Comparison of ENCODE assay signal across 14 mouse cellular contexts in genomic region chr11:109608976-109609625, GRCm38 (mm10). TPM values are rescaled to one million over a fixed set of nuclear protein-coding genes. Genes with fewer than 3 reads are reported as not detected.
DNase-seq lines count a peak whose midpoint lies in the region; ATAC-seq and TF ChIP-seq lines count a peak whose summit lies in the region.
"Had no signal": no experiment of that assay in that cellular context is flagged by ENCODE, and none has a peak within 500 bp of the region (broad histone marks: within the 10 kb centered on the region; RNA-seq: fewer than 3 reads in every experiment).

No protein-coding gene starts in this region.

- TF ChIP-seq EP300 in heart, postnatal 0 days (IDR thresholded peaks at IDR 0.05; ENCODE audit: low read depth) = no peak

- TF ChIP-seq POLR2A in liver, adult 2 months (IDR thresholded peaks at IDR 0.05; ENCODE audit: extremely low read depth, insufficient read depth, low read length) = no peak

- H3K4me2 ChIP-seq in heart, postnatal 0 days (ENCODE audit: low read depth, low read length) = peak overlapping the region; percentile 83
- 0 out of 2 replicates have a peak overlapping the region, but pooled peaks have one; percentile 0 for H3K4me2 ChIP-seq in stomach, embryonic 16.5 days (ENCODE audit: low read depth, low read length)

- no peak overlapping the region for H3K4me3 ChIP-seq in liver, adult 2 months (ENCODE audit: insufficient read depth, low read depth, low read length)
- H3K4me3 ChIP-seq in heart, postnatal 0 days (ENCODE audit: low read depth, low read length) = peak overlapping the region; percentile 94; the same call in 1 of the 2 replicates
- no peak overlapping the region for H3K4me3 ChIP-seq in stomach, embryonic 16.5 days (replicated peaks; ENCODE audit: low read length)
- H3K4me3 ChIP-seq: forebrain, embryonic 15.5 days had no signal

- ATAC-seq in heart, postnatal 0 days (ENCODE audit: insufficient read depth, low read depth) = no peak
- no peak for ATAC-seq in stomach, embryonic 16.5 days (ENCODE audit: insufficient read depth, low FRiP score)
- ATAC-seq: forebrain, embryonic 15.5 days had no signal

- H3K27me3 ChIP-seq in liver, adult 2 months (ENCODE audit: control insufficient read depth, insufficient read depth, low read length) = no peaks in the 10 kb centered on the region
- no peaks in the 10 kb centered on the region for H3K27me3 ChIP-seq in heart, postnatal 0 days (ENCODE audit: control insufficient read depth, insufficient read depth, low read length)
- H3K27me3 ChIP-seq in stomach, embryonic 16.5 days (ENCODE audit: control insufficient read depth, insufficient read depth, low read length) = no peaks in the 10 kb centered on the region

- WGBS in liver, adult 2 months = 51% methylated on average over 6 of the region's 6 CpGs
- 41% methylated on average over 6 of the region's 6 CpGs for WGBS in heart, postnatal 0 days
- WGBS in stomach, embryonic 16.5 days = 59% methylated on average over 6 of the region's 6 CpGs

- H3K9ac ChIP-seq in liver, adult 2 months (ENCODE audit: low read depth, low read length) = no peak overlapping the region
- H3K9ac ChIP-seq in heart, postnatal 0 days (replicated peaks; ENCODE audit: low read depth, low read length) = 0 out of 2 replicates have a peak overlapping the region, but pooled peaks have one; percentile 22
- H3K9ac ChIP-seq in stomach, embryonic 16.5 days (ENCODE audit: low read length) = no peak overlapping the region
- H3K9ac ChIP-seq: forebrain, embryonic 15.5 days had no signal

- peak; percentile 91 for DNase-seq in heart, adult 11 months
- no peak for DNase-seq in heart, adult 8-10 months (ENCODE audit: low spot score)
- peak; percentile 28 for DNase-seq in liver, adult 2 months (ENCODE audit: extremely low read depth, low read depth, low spot score)
- DNase-seq in liver = no peak
- DNase-seq in heart, postnatal 0 days (ENCODE audit: low spot score) = peak; percentile 33
- DNase-seq in gastrocnemius, postnatal 4 days (ENCODE audit: low spot score in 2 of 2) = no peak
- DNase-seq in spleen, postnatal 36 days (ENCODE audit: low spot score in 2 of 2) = no peak
- DNase-seq: adrenal gland, adult 2 months; kidney, postnatal 25 days; layer of hippocampus, postnatal 36 days; midbrain, embryonic 14.5 days; right cerebral cortex, postnatal 4 days had no signal

- H3K27ac ChIP-seq in liver, adult 2 months (replicated peaks; ENCODE audit: insufficient read depth, low read depth, low read length) = peak overlapping the region; percentile 18; the same call in 1 of the 2 replicates
- peak overlapping the region; percentile 61 for H3K27ac ChIP-seq in heart, postnatal 0 days (ENCODE audit: low read depth)
- no peak overlapping the region for H3K27ac ChIP-seq in stomach, embryonic 16.5 days (ENCODE audit: low read length)
- H3K27ac ChIP-seq: forebrain, embryonic 15.5 days had no signal

- H3K79me2 ChIP-seq in liver, adult 2 months (ENCODE audit: control insufficient read depth, insufficient read depth, low read length) = peaks cover 3% of the 10 kb centered on the region; the same call in 1 of the 2 replicates

- no peak for TF ChIP-seq CTCF in liver, adult 2 months (IDR thresholded peaks at IDR 0.05; ENCODE audit: low read depth, low read length)
- TF ChIP-seq CTCF in heart, postnatal 0 days (IDR thresholded peaks at IDR 0.05; ENCODE audit: low read depth) = no peak

- H3K9me3 ChIP-seq in heart, postnatal 0 days (replicated peaks; ENCODE audit: control insufficient read depth, low read length) = no peaks in the 10 kb centered on the region
- no peaks in the 10 kb centered on the region for H3K9me3 ChIP-seq in stomach, embryonic 16.5 days (replicated peaks; ENCODE audit: control insufficient read depth, low read length)
- H3K9me3 ChIP-seq: forebrain, embryonic 15.5 days had no signal

- peaks cover 14% of the 10 kb centered on the region; the same call in 1 of the 2 replicates for H3K4me1 ChIP-seq in liver, adult 2 months (ENCODE audit: control insufficient read depth, insufficient read depth, low read length)
- peaks cover 14% of the 10 kb centered on the region for H3K4me1 ChIP-seq in heart, postnatal 0 days (ENCODE audit: control insufficient read depth, insufficient read depth)
- H3K4me1 ChIP-seq in stomach, embryonic 16.5 days (ENCODE audit: control insufficient read depth, insufficient read depth, low read length) = peaks cover 15% of the 10 kb centered on the region

- H3K36me3 ChIP-seq in liver, adult 2 months (ENCODE audit: control insufficient read depth, insufficient read depth, low read length) = peaks cover 5% of the 10 kb centered on the region
- peaks cover 9% of the 10 kb centered on the region for H3K36me3 ChIP-seq in heart, postnatal 0 days (replicated peaks; ENCODE audit: control insufficient read depth, insufficient read depth, low read length)
- H3K36me3 ChIP-seq in stomach, embryonic 16.5 days (ENCODE audit: control insufficient read depth, insufficient read depth, low read length) = no peaks in the 10 kb centered on the region
- H3K36me3 ChIP-seq: forebrain, embryonic 15.5 days had no signal

RNA-seq across cellular contexts. Expression of gene Wipi1, which starts 2.7 kb away (rescaled TPM):
- total RNA-seq in heart, adult 8-10 months (2022) = 100 to 1,000 TPM; 110 to 141 (median 120) TPM
- total RNA-seq in liver, adult 2 months (2014; rRNA removed) = 8.5 and 8.8 TPM in 2 replicates
- polyA plus RNA-seq in liver, adult 2 months (2012; rRNA removed) = 6.4 and 7.3 TPM in 2 replicates
- 40.8 and 53.2 TPM in 2 replicates for total RNA-seq in heart, postnatal 0 days (2014; rRNA removed; ENCODE audit: low replicate concordance)
- 65.4 and 67.1 TPM in 2 replicates for polyA plus RNA-seq in heart, postnatal 0 days (2015; fragmentation: Nextera tagmentation; extraction: Ambion mirVana)
- 43.2 and 44.8 TPM in 2 replicates for polyA plus RNA-seq in stomach, embryonic 16.5 days (2015; fragmentation: Nextera tagmentation; extraction: Ambion mirVana)
- 10 to 100 TPM; 71.1 to 86.4 TPM for total RNA-seq in gastrocnemius, postnatal 4 days (2021)

RNA-seq across cellular contexts. Expression of gene Prkar1a, which starts 40.1 kb away (rescaled TPM):
- total RNA-seq in heart, adult 8-10 months (2022) = 100 to 1,000 TPM; 347 to 373 (median 363) TPM
- 47.2 and 56.4 TPM in 2 replicates for total RNA-seq in liver, adult 2 months (2014; rRNA removed)
- 51.1 and 59.9 TPM in 2 replicates for polyA plus RNA-seq in liver, adult 2 months (2012; rRNA removed)
- total RNA-seq in heart, postnatal 0 days (2014; rRNA removed; ENCODE audit: low replicate concordance) = 163 and 237 TPM in 2 replicates
- polyA plus RNA-seq in heart, postnatal 0 days (2015; fragmentation: Nextera tagmentation; extraction: Ambion mirVana) = 483 and 530 TPM in 2 replicates
- 303 and 305 TPM in 2 replicates for polyA plus RNA-seq in stomach, embryonic 16.5 days (2015; fragmentation: Nextera tagmentation; extraction: Ambion mirVana)
- 100 to 1,000 TPM; 380 to 385 TPM for total RNA-seq in gastrocnemius, postnatal 4 days (2021)

Comparison
In these comparisons a context has a peak if more than half of its experiments do, and no peak if none do; other contexts are left out.
1. DNase-seq: peak in heart, adult 11 months (single experiment), liver, adult 2 months (single experiment) and heart, postnatal 0 days (single experiment); none in heart, adult 8-10 months (single experiment), liver (single experiment), gastrocnemius, postnatal 4 days (0 of 2) and spleen, postnatal 36 days (0 of 2).